Mouse (Mus musculus) hindbrain, embryonic 13.5 days (tissue): ENCODE measurements at regions not wholly inside any gene's neighbourhood (a gene's known extent, or its start where the extent isn't known, plus 50 kb on each side); places are given as distances from the start of the nearest gene placed in this dataset.

ENCODE experiments used
- ATAC-seq: fragments of 200-750 bp; cut with Nextera tagmentation; 2 replicates; pipeline ENCODE4 v1.8.0; 2017; ENCODE audit warnings: moderate TSS enrichment; ENCODE audit not compliant: low FRiP score
- H3K27ac ChIP-seq: fragments of 300-500 bp; sonication (generic); 2 replicates; pipeline ENCODE4 v1.5.1; 2015; ENCODE audit warnings: inconsistent platforms, mild to moderate bottlenecking, moderate library complexity
- H3K27me3 ChIP-seq: fragments of 300-500 bp; sonication (generic); 2 replicates; pipeline ENCODE4 v1.6.1; 2015; ENCODE audit warnings: mild to moderate bottlenecking, inconsistent platforms
- H3K36me3 ChIP-seq: fragments of 300-500 bp; sonication (generic); 2 replicates; pipeline ENCODE4 v1.6.1; 2015; ENCODE audit warnings: mild to moderate bottlenecking, inconsistent platforms
- H3K4me1 ChIP-seq: fragments of 300-500 bp; sonication (generic); replicated peaks from 2 replicates; pipeline ENCODE4 v1.6.1; 2015; ENCODE audit warnings: inconsistent platforms
- H3K4me2 ChIP-seq: fragments of 300-500 bp; sonication (generic); 2 replicates; pipeline ENCODE4 v1.6.1; 2015; ENCODE audit warnings: inconsistent platforms, mild to moderate bottlenecking, moderate library complexity
- H3K4me3 ChIP-seq: fragments of 300-500 bp; sonication (generic); 2 replicates; pipeline ENCODE4 v1.5.1; 2015; ENCODE audit warnings: mild to moderate bottlenecking, inconsistent platforms
- H3K9ac ChIP-seq: fragments of 300-500 bp; sonication (generic); 2 replicates; pipeline ENCODE4 v1.6.1; 2015; ENCODE audit warnings: mild to moderate bottlenecking, inconsistent platforms
- H3K9me3 ChIP-seq: fragments of 300-500 bp; sonication (generic); 2 replicates; pipeline ENCODE4 v1.6.1; 2016; ENCODE audit warnings: inconsistent platforms
- WGBS: fragments of 180-500 bp; shearing (Covaris S2); methylation state at CpG from one replicate; pipeline ENCODE4 v1.1.7; 2015; 5-methylcytosine and 5-hydroxymethylcytosine counted together

- H3K36me3 ChIP-seq, result no peaks in the 10 kb centered on the region
- H3K4me3 ChIP-seq, result no peak overlapping the region
- H3K9me3 ChIP-seq, result no peaks in the 10 kb centered on the region
- ATAC-seq, result no peak
- H3K9ac ChIP-seq, result no peak overlapping the region
- H3K27me3 ChIP-seq, result no peaks in the 10 kb centered on the region
- H3K27ac ChIP-seq, result no peak overlapping the region
- H3K4me2 ChIP-seq, result no peak overlapping the region
- no peaks in the 10 kb centered on the region for H3K4me1 ChIP-seq
- 79% methylated on average over 2 of the region's 2 CpGs for WGBS
These were observed 122.0 kb upstream of the Gm11096 start for GRCm38 (mm10) chr17:81319605-81320004.

- Histone ChIP-seq H3K27ac (no peak overlapping the region), H3K4me1 (no peaks in the 10 kb centered on the region), H3K27me3 (no peaks in the 10 kb centered on the region), H3K9me3 (no peaks in the 10 kb centered on the region), H3K9ac (no peak overlapping the region), H3K4me3 (no peak overlapping the region), H3K36me3 (no peaks in the 10 kb centered on the region), H3K4me2 (no peak overlapping the region)
- WGBS, result 59% methylated on average over 5 of the region's 5 CpGs
- ATAC-seq, result no peak
These were observed 124.9 kb upstream of the Gm11096 start for GRCm38 (mm10) chr17:81316655-81317054.

GRCm38 (mm10) chr17:81305880-81306279 lies 135.7 kb upstream of the Gm11096 start:
- no peak overlapping the region for H3K9ac ChIP-seq
- no peaks in the 10 kb centered on the region for H3K9me3 ChIP-seq
- 75% methylated on average over 2 of the region's 2 CpGs for WGBS
- no peaks in the 10 kb centered on the region for H3K36me3 ChIP-seq
- no peaks in the 10 kb centered on the region; the same call in 1 of the 2 replicates for H3K4me1 ChIP-seq
- H3K4me2 ChIP-seq, result no peak overlapping the region
- no peak overlapping the region for H3K27ac ChIP-seq
- H3K27me3 ChIP-seq, result no peaks in the 10 kb centered on the region
- H3K4me3 ChIP-seq, result no peak overlapping the region
- ATAC-seq, result no peak

- Histone ChIP-seq H3K9me3 (no peaks in the 10 kb centered on the region), H3K4me1 (no peaks in the 10 kb centered on the region; the same call in 1 of the 2 replicates), H3K9ac (no peak overlapping the region), H3K27ac (no peak overlapping the region), H3K4me3 (no peak overlapping the region), H3K4me2 (no peak overlapping the region), H3K27me3 (no peaks in the 10 kb centered on the region), H3K36me3 (no peaks in the 10 kb centered on the region)
- ATAC-seq, result no peak
- WGBS, result 43% methylated on average over 1 of the region's 1 CpGs
These were observed 137.0 kb upstream of the Gm11096 start for GRCm38 (mm10) chr17:81304574-81304973.

- Histone ChIP-seq H3K27me3 (no peaks in the 10 kb centered on the region), H3K36me3 (no peaks in the 10 kb centered on the region), H3K9me3 (no peaks in the 10 kb centered on the region), H3K9ac (no peak overlapping the region), H3K4me3 (no peak overlapping the region), H3K27ac (peak overlapping the region; percentile 30; the same call in 1 of the 2 replicates), H3K4me2 (no peak overlapping the region), H3K4me1 (no peaks in the 10 kb centered on the region; the same call in 1 of the 2 replicates)
- WGBS, result 35% methylated on average over 3 of the region's 3 CpGs
- ATAC-seq, result peak; percentile 39; the same call in 1 of the 2 replicates
These were observed 139.1 kb upstream of the Gm11096 start for GRCm38 (mm10) chr17:81302490-81302889.

GRCm38 (mm10) chr17:81291829-81292228 lies 149.7 kb upstream of the Gm11096 start:
- no peak overlapping the region for H3K4me2 ChIP-seq
- H3K4me3 ChIP-seq, result no peak overlapping the region
- no peaks in the 10 kb centered on the region for H3K4me1 ChIP-seq
- WGBS, result 86% methylated on average over 2 of the region's 2 CpGs
- no peak overlapping the region for H3K27ac ChIP-seq
- H3K9ac ChIP-seq, result no peak overlapping the region
- H3K36me3 ChIP-seq, result no peaks in the 10 kb centered on the region
- no peaks in the 10 kb centered on the region for H3K9me3 ChIP-seq
- ATAC-seq, result no peak
- H3K27me3 ChIP-seq, result no peaks in the 10 kb centered on the region

GRCm38 (mm10) chr17:81282543-81282942 lies 159.0 kb upstream of the Gm11096 start:
- Histone ChIP-seq H3K4me2 (no peak overlapping the region), H3K4me3 (no peak overlapping the region), H3K27me3 (no peaks in the 10 kb centered on the region), H3K36me3 (no peaks in the 10 kb centered on the region), H3K4me1 (no peaks in the 10 kb centered on the region), H3K9me3 (no peaks in the 10 kb centered on the region), H3K9ac (no peak overlapping the region), H3K27ac (no peak overlapping the region)
- 82% methylated on average over 2 of the region's 2 CpGs for WGBS
- ATAC-seq, result no peak

GRCm38 (mm10) chr17:81270235-81270634 lies 171.3 kb upstream of the Gm11096 start:
- H3K4me3 ChIP-seq, result no peak overlapping the region
- no peak overlapping the region for H3K4me2 ChIP-seq
- H3K9me3 ChIP-seq, result no peaks in the 10 kb centered on the region
- no peaks in the 10 kb centered on the region for H3K4me1 ChIP-seq
- 30% methylated on average over 1 of the region's 1 CpGs for WGBS
- no peak overlapping the region for H3K9ac ChIP-seq
- no peak overlapping the region for H3K27ac ChIP-seq
- H3K27me3 ChIP-seq, result no peaks in the 10 kb centered on the region
- H3K36me3 ChIP-seq, result no peaks in the 10 kb centered on the region
- no peak for ATAC-seq

GRCm38 (mm10) chr17:81261957-81262356 lies 179.6 kb upstream of the Gm11096 start:
- no peaks in the 10 kb centered on the region for H3K36me3 ChIP-seq
- H3K4me1 ChIP-seq, result no peaks in the 10 kb centered on the region
- no peak for ATAC-seq
- no peak overlapping the region for H3K4me3 ChIP-seq
- H3K27ac ChIP-seq, result no peak overlapping the region
- no peak overlapping the region for H3K4me2 ChIP-seq
- no peaks in the 10 kb centered on the region for H3K27me3 ChIP-seq
- WGBS, result 92% methylated on average over 1 of the region's 1 CpGs
- no peaks in the 10 kb centered on the region for H3K9me3 ChIP-seq
- H3K9ac ChIP-seq, result no peak overlapping the region

- Histone ChIP-seq H3K9ac (no peak overlapping the region), H3K9me3 (no peaks in the 10 kb centered on the region), H3K4me2 (no peak overlapping the region), H3K36me3 (no peaks in the 10 kb centered on the region), H3K4me1 (no peaks in the 10 kb centered on the region), H3K27me3 (no peaks in the 10 kb centered on the region), H3K4me3 (no peak overlapping the region), H3K27ac (no peak overlapping the region)
- 100% methylated on average over 1 of the region's 1 CpGs for WGBS
- no peak for ATAC-seq
These were observed 181.5 kb upstream of the Gm11096 start for GRCm38 (mm10) chr17:81260036-81260435.

- Histone ChIP-seq H3K4me2 (no peak overlapping the region), H3K36me3 (no peaks in the 10 kb centered on the region), H3K9ac (no peak overlapping the region), H3K27me3 (no peaks in the 10 kb centered on the region), H3K9me3 (no peaks in the 10 kb centered on the region), H3K4me3 (no peak overlapping the region), H3K4me1 (no peaks in the 10 kb centered on the region), H3K27ac (no peak overlapping the region)
- ATAC-seq, result no peak
- WGBS, result 46% methylated on average over 3 of the region's 3 CpGs
These were observed 185.5 kb upstream of the Gm11096 start for GRCm38 (mm10) chr17:81256106-81256505.

- no peak overlapping the region for H3K4me2 ChIP-seq
- WGBS, result 68% methylated on average over 3 of the region's 3 CpGs
These were observed 185.9 kb upstream of the Thumpd2 start for GRCm38 (mm10) chr17:81250748-81251147.

GRCm38 (mm10) chr17:81246156-81246555 lies 181.3 kb upstream of the Thumpd2 start:
- H3K36me3 ChIP-seq, result no peaks in the 10 kb centered on the region
- no peaks in the 10 kb centered on the region for H3K9me3 ChIP-seq
- no peak for ATAC-seq
- H3K4me3 ChIP-seq, result no peak overlapping the region
- no peaks in the 10 kb centered on the region for H3K4me1 ChIP-seq
- 89% methylated on average over 6 of the region's 6 CpGs for WGBS
- no peak overlapping the region for H3K4me2 ChIP-seq
- no peaks in the 10 kb centered on the region for H3K27me3 ChIP-seq
- H3K9ac ChIP-seq, result no peak overlapping the region
- H3K27ac ChIP-seq, result no peak overlapping the region

More at GRCm38 (mm10) chr17:81250748-81251147, 185.9 kb upstream of the Thumpd2 start:
- no peak overlapping the region for H3K4me3 ChIP-seq
- no peaks in the 10 kb centered on the region for H3K27me3 ChIP-seq
- no peak overlapping the region for H3K27ac ChIP-seq
- H3K4me1 ChIP-seq, result no peaks in the 10 kb centered on the region
- H3K9me3 ChIP-seq, result no peaks in the 10 kb centered on the region
- no peak overlapping the region for H3K9ac ChIP-seq
- H3K36me3 ChIP-seq, result no peaks in the 10 kb centered on the region
- ATAC-seq, result no peak
